Mouse (Mus musculus) heart, embryonic 10.5 days (tissue): Measurements from ENCODE around the gene Dsn1. TPM values are rescaled to one million over a fixed set of nuclear protein-coding genes. Genes with fewer than 3 reads are reported as not detected.

Experiments
- DNase-seq: peaks from one replicate; pipeline ENCODE4 v3.0.0-alpha.2; 2017; ENCODE audit warnings: low spot score
- H3K27ac ChIP-seq: fragments of 300-500 bp; sonication (generic); 2 replicates; pipeline ENCODE4 v1.5.1; 2016; ENCODE audit warnings: mild to moderate bottlenecking
- H3K27me3 ChIP-seq: fragments of 300-500 bp; sonication (generic); 2 replicates; pipeline ENCODE4 v1.6.1; 2016; ENCODE audit warnings: mild to moderate bottlenecking; ENCODE audit not compliant: poor library complexity, insufficient read depth, severe bottlenecking
- H3K36me3 ChIP-seq: fragments of 300-500 bp; sonication (generic); 2 replicates; pipeline ENCODE4 v1.6.1; 2016; ENCODE audit warnings: mild to moderate bottlenecking, moderate library complexity
- H3K4me1 ChIP-seq: fragments of 300-500 bp; sonication (generic); 2 replicates; pipeline ENCODE4 v1.6.1; 2016; ENCODE audit warnings: mild to moderate bottlenecking
- H3K4me3 ChIP-seq: fragments of 300-500 bp; sonication (generic); 2 replicates; pipeline ENCODE4 v1.5.1; 2016; ENCODE audit warnings: mild to moderate bottlenecking, moderate library complexity
- H3K9me3 ChIP-seq: fragments of 300-500 bp; sonication (generic); 2 replicates; pipeline ENCODE4 v1.6.1; 2016; ENCODE audit warnings: mild to moderate bottlenecking, moderate library complexity
- WGBS: fragments of 180-500 bp; shearing (Covaris S2); methylation state at CpG from one replicate; pipeline ENCODE4 v1.1.7; 2016; 5-methylcytosine and 5-hydroxymethylcytosine counted together
- polyA plus RNA-seq: library from polyadenylated mRNA; unstranded; fragments of >200 nt; fragmentation: Nextera tagmentation; extraction: Ambion mirVana; gene quantifications from 2 replicates; pipeline ENCODE4 v1.2.1, GENCODE M21; 2016

Dsn1 gene
- polyA plus RNA-seq, 1 experiment from 2014 or later = 43.7 TPM

DNA sequence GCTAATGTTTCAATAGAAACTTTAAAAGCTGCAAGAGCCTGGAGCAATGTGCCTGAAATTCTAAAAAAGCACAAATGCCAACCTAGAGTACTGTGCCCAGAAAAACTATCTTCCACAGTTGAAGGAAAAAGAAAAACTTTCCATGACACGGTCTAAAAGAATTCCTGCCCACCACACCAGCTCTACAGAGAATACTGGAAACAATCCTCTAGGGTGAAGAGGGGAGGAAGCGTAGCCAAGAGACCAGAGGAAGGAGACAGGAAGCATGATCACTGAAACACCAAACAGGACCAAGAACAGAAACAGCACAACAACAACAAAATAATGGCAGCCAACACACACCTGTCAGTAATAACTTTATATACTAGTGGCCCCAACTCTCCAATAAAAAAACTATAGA, 26.9 kb downstream of the Dsn1 start:
- 69% methylated on average over 2 of the region's 2 CpGs for WGBS
- no peak for DNase-seq
- peaks cover 19% of the 10 kb centered on the region for H3K4me1 ChIP-seq

DNA sequence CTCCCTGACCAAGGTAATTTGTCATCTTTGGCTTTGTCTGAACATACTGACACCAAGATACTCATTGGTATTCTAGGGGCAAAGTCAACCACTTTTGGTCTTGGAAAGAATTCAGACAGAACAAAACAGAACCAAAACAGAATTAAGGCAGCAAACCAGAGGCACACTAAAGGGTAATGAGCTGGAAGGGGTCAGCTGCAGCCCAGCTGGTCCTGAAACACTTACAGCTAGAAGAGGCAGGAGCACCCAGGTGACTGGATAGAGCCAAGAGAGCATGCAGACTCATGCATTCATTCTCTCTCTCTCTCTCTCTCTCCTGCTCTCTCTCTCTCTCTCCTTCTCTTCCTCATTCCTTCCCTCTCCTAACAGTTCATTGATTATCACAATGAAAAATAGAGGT, 30.2 kb downstream of the Dsn1 start:
- H3K27ac ChIP-seq = 0 out of 2 replicates have a peak overlapping the region, but pooled peaks have one; percentile 11
- H3K36me3 ChIP-seq = peaks cover 2% of the 10 kb centered on the region; the same call in 1 of the 2 replicates
- no peak overlapping the region for H3K4me3 ChIP-seq
- H3K9me3 ChIP-seq = no peaks in the 10 kb centered on the region
- peaks cover 29% of the 10 kb centered on the region for H3K4me1 ChIP-seq
- DNase-seq = no peak
- H3K27me3 ChIP-seq = no peaks in the 10 kb centered on the region

More for the DNA sequence above, 26.9 kb downstream of the Dsn1 start:
- no peaks in the 10 kb centered on the region for H3K27me3 ChIP-seq
- peaks cover 2% of the 10 kb centered on the region; the same call in 1 of the 2 replicates for H3K36me3 ChIP-seq
- H3K4me3 ChIP-seq = no peak overlapping the region
- H3K27ac ChIP-seq = no peak overlapping the region
- H3K9me3 ChIP-seq = no peaks in the 10 kb centered on the region

DNA sequence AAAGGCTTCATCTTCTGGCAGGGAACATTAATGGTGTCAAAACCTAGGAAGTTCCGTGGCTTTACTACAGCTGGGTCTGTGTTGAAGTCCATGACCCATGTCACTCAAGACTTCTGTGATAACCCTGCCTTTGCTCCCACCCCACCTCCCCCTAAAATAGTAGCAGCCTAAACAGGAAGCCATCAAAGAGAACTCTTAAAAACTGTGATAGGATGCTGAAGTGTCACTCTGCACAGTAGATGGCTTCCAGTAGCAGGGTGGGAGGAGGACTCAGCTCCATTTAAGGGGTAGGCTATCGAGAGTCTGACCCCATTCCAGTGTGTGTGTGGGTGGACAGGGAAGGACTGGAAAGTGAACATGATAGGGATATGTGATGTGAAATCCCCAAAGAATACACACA, 32.0 kb downstream of the Dsn1 start:
- peak overlapping the region; percentile 81 for H3K27ac ChIP-seq
- 16% methylated on average over 2 of the region's 2 CpGs for WGBS
- peak; percentile 87 for DNase-seq

DNA sequence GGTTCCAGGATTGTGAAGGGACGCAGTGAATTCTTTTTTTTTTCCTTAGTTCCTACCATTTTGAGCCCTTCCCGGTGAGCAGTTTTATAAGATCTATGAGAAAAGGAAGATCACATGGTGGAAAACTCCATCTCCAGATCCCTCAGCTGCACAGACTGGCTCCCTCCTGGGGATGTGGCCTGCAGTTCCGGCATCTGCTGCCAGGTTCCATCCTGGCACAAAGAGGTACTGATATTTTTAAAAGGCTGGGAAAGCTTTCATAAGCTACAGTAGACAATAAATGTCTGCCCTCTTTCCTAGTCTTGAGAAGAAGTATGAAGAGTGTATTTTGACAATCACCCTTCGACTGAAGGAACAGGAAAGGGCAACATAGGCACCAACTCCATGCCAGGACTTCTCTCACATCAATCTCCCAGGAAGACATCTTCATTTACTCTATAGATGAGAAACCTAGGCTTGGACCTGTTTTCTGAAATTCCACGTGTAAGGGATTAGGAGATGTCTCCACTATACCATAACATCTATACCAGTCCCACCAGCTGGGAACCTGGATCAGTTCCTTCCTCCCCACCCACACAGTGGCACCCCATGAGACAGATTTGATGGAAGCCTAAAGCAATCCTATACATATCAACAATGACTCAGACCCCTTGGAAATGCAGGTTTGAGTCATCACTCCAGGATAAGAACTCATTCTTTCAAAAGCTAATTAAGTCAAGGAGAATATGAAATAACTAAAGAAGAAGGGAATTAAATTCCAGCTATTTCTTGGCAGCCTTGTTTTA, 33.4 kb downstream of the Dsn1 start:
- H3K4me1 ChIP-seq = peaks cover 41% of the 10 kb centered on the region
- WGBS = 79% methylated on average over 5 of the region's 5 CpGs

More for the DNA sequence above, 32.0 kb downstream of the Dsn1 start:
- no peaks in the 10 kb centered on the region for H3K9me3 ChIP-seq
- peak overlapping the region; percentile 27; the same call in 1 of the 2 replicates for H3K4me3 ChIP-seq
- H3K4me1 ChIP-seq = peaks cover 35% of the 10 kb centered on the region
- no peaks in the 10 kb centered on the region for H3K27me3 ChIP-seq
- H3K36me3 ChIP-seq = peaks cover 2% of the 10 kb centered on the region; the same call in 1 of the 2 replicates

DNA sequence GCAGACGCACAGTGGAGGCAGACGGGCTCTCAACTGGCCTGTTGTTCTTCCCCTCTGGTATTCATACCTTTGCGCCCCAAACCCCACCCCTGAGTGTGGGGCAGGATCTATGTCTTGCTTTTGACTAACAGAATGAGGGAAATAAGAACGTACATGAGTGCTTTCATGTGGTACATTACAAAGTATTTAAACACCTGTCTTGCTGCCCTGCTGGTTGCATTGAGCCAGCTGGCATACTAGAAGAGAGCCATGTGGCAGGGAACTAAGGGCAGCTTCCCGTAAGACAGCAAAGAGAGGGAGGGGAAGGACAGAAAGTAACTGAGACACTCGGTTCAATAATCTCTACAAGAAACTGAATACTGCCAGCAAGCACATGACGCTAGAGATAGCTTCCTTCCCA, 36.7 kb downstream of the Dsn1 start:
- Histone ChIP-seq H3K9me3 (no peaks in the 10 kb centered on the region), H3K27me3 (no peaks in the 10 kb centered on the region), H3K36me3 (no peaks in the 10 kb centered on the region), H3K4me1 (peaks cover 38% of the 10 kb centered on the region), H3K27ac (peak overlapping the region; percentile 9; the same call in 1 of the 2 replicates), H3K4me3 (no peak overlapping the region)
- WGBS = 60% methylated on average over 7 of the region's 7 CpGs
- no peak for DNase-seq

More for the DNA sequence above, 33.4 kb downstream of the Dsn1 start:
- no peaks in the 10 kb centered on the region for H3K9me3 ChIP-seq
- no peak for DNase-seq
- no peaks in the 10 kb centered on the region for H3K27me3 ChIP-seq
- H3K27ac ChIP-seq = peak overlapping the region; percentile 81
- no peak overlapping the region for H3K4me3 ChIP-seq
- peaks cover 2% of the 10 kb centered on the region; the same call in 1 of the 2 replicates for H3K36me3 ChIP-seq

DNA sequence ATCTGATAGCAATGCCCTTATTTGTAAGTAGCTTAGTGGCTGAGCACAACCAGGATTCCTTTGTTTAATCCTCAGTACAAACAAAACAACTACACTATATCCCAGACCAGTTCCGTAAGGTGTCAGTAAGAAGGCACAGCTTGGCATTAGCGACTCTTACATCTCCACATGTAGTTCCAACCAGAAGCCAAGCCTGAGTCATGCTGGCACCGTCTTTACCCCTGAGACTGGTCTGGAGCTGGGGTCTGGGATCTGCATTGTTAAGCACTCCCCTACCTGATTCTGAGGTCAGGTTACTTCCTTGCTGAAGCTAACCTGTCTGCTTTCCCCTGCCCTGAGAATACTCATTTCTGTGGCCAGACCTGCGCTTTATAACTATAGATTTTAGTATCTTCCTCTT, 38.5 kb downstream of the Dsn1 start:
- no peaks in the 10 kb centered on the region for H3K27me3 ChIP-seq
- no peaks in the 10 kb centered on the region for H3K9me3 ChIP-seq
- DNase-seq = no peak
- WGBS = 70% methylated on average over 4 of the region's 4 CpGs
- peaks cover 28% of the 10 kb centered on the region for H3K4me1 ChIP-seq
- no peaks in the 10 kb centered on the region for H3K36me3 ChIP-seq
- no peak overlapping the region for H3K4me3 ChIP-seq
- no peak overlapping the region for H3K27ac ChIP-seq

DNA sequence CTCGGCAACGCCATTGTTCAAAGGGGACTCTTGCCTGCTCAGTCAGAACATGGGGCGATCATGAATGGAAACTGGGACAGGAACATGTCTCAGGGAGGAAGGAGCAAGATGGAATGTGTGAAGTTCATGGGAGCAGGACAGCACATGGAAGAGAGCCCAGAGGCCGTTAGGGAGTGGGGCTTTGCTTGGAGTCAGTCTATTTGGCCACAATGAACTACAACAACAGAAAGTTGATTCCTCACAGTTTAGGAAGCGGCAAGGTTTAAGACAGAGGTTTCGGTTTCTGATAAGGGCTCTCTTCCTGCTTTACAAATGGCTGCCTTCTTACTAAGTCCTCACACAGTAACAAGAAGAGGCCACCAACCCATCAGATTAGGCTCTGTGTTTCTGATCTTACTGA, 39.6 kb downstream of the Dsn1 start:
- Histone ChIP-seq H3K27ac (peak overlapping the region; percentile 6; the same call in 1 of the 2 replicates), H3K4me3 (no peak overlapping the region), H3K36me3 (no peaks in the 10 kb centered on the region; the same call in 1 of the 2 replicates), H3K27me3 (no peaks in the 10 kb centered on the region), H3K4me1 (peaks cover 26% of the 10 kb centered on the region), H3K9me3 (no peaks in the 10 kb centered on the region)
- no peak for DNase-seq
- WGBS = 72% methylated on average over 6 of the region's 6 CpGs

DNA sequence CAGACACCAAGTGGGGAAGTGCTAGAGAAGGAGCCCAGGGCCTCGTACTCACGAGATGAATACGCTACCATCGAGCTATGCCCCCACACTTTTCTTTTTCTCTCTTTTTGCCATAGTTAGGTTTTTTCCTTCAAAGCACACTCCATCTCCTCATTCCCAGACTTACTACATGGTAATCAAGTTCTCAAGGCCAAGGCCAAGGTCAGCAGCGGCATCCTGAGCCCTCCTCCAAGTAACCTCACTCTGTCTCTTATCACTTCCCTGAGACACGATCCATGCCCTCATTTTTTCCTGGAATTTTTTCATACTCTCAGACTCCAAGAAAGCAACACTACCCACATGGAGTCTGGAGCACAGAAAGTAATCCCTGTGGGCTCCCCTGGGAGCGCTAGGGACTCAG, 43.1 kb downstream of the Dsn1 start:
- Histone ChIP-seq H3K27me3 (no peaks in the 10 kb centered on the region), H3K27ac (no peak overlapping the region), H3K4me1 (peaks cover 16% of the 10 kb centered on the region), H3K36me3 (no peaks in the 10 kb centered on the region; the same call in 1 of the 2 replicates), H3K4me3 (no peak overlapping the region), H3K9me3 (no peaks in the 10 kb centered on the region)
- DNase-seq = no peak
- 83% methylated on average over 7 of the region's 7 CpGs for WGBS

DNA sequence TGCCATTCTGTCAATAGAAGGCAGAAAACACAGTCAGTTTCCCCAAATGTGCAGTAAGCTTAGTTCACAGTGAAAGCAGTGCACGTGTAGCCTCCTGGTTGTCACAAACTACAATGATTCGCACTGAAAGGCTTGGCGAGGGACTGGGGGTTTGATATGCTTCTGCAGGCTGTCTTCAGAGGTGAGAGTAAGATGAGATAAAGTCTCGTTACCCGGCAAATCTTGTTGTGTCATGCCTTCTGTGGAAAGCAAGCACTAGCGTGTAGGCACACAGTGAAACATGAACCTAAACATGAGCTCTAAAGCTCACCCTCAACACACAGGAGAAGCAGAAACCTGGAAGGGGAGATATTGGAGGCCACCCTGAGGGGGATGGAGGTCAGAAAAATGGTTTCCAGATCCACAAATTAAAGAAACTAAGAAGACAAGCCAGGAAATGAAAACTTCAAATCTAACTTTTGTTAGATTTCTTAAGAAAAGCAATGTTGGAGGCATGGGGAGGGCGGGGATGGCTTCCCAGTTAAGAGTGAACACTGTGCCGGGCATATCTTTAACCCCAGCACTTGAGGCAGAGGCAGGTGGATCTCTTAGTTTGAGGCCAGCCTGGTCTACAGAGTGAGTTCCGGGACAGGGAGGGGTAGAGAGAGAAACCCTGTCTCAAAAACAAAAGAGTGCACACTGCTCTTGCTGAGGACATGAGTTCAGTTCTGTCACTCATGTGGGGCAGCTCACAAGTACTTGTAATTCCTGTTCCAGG, 48.3 kb downstream of the Dsn1 start:
- peaks cover 8% of the 10 kb centered on the region; the same call in 1 of the 2 replicates for H3K4me1 ChIP-seq
- no peak for DNase-seq
- H3K4me3 ChIP-seq = no peak overlapping the region
- WGBS = 71% methylated on average over 9 of the region's 9 CpGs
- H3K27ac ChIP-seq = no peak overlapping the region
- no peaks in the 10 kb centered on the region for H3K27me3 ChIP-seq
- H3K9me3 ChIP-seq = no peaks in the 10 kb centered on the region
- peaks cover 4% of the 10 kb centered on the region; the same call in 1 of the 2 replicates for H3K36me3 ChIP-seq

DNA sequence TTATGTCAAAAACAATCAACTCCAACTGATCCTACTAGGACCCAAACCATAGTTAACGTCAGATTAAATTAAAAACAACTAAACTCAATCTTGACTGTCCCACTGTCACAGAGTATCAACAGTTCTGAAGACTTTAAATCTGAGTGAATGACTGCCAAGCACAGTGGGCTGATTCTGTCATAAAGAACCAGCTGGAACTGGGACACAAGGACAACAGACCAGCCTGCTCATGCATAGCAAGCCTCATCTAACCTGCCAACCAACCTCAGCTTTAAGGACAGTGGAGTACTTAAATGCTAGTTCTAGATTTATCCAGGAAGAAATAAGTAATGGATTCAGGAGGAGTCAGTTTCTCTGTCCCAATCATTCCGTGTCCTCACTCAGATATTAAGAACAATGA, 49.9 kb downstream of the Dsn1 start:
- H3K36me3 ChIP-seq = peaks cover 4% of the 10 kb centered on the region; the same call in 1 of the 2 replicates
- WGBS = 88% methylated on average over 2 of the region's 2 CpGs

DNA sequence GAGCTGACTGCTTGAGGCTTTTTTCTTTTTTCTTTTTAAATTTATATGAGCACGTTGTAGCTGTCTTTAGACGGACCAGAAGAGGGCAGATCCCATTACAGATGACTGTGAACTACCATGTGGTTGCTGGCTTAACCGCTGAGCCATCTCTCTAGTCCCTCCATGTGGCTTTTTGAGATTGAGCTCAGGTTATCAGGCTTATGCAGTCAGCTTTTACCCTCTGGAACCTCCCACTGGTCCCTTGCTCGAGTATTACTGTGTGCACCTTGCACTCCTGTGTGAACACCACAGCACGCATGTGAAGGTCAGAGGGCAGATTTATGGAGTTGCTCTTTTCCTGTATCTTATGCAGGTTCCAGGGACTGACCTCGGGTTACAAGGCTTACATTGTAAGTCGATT, 50.6 kb downstream of the Dsn1 start:
- 72% methylated on average over 7 of the region's 7 CpGs for WGBS
- H3K4me1 ChIP-seq = peaks cover 8% of the 10 kb centered on the region; the same call in 1 of the 2 replicates
- no peak overlapping the region for H3K27ac ChIP-seq
- DNase-seq = peak; percentile 81
- no peaks in the 10 kb centered on the region for H3K27me3 ChIP-seq
- H3K4me3 ChIP-seq = no peak overlapping the region
- H3K36me3 ChIP-seq = peaks cover 4% of the 10 kb centered on the region; the same call in 1 of the 2 replicates
- H3K9me3 ChIP-seq = no peaks in the 10 kb centered on the region

More for the DNA sequence above, 49.9 kb downstream of the Dsn1 start:
- H3K9me3 ChIP-seq = no peaks in the 10 kb centered on the region
- H3K4me1 ChIP-seq = peaks cover 8% of the 10 kb centered on the region; the same call in 1 of the 2 replicates
- DNase-seq = no peak
- H3K4me3 ChIP-seq = no peak overlapping the region
- no peaks in the 10 kb centered on the region for H3K27me3 ChIP-seq
- H3K27ac ChIP-seq = no peak overlapping the region

DNA sequence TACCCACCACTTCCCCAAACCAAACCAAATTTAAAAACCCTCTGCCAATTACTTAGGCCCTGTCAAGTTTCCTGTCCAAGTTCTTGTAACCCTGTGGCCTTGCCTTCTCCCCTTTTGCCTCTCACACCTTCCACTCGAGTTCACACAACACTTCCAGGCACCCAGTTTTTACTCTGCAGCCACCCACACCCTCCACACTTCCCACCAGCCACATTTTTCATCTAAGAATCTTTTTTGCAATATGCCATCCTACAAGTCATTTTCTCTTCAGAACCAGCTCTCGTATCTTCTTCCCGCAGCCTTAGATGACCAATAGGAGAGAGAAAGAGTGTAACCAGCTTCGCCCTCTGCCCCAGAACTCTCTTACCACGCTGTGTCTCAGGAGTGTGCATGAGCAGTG, 52.5 kb downstream of the Dsn1 start:
- Histone ChIP-seq H3K36me3 (peaks cover 6% of the 10 kb centered on the region; the same call in 1 of the 2 replicates), H3K9me3 (no peaks in the 10 kb centered on the region), H3K4me3 (no peak overlapping the region), H3K27me3 (no peaks in the 10 kb centered on the region), H3K27ac (no peak overlapping the region), H3K4me1 (peaks cover 8% of the 10 kb centered on the region; the same call in 1 of the 2 replicates)
- 87% methylated on average over 5 of the region's 5 CpGs for WGBS
- no peak for DNase-seq
